8 mouse cellular contexts compared by ENCODE assay signal in genomic region chr6:99522359-99523108, GRCm38 (mm10). TPM values are rescaled to one million over a fixed set of nuclear protein-coding genes. Genes with fewer than 3 reads are reported as not detected.
DNase-seq lines count a peak whose midpoint lies in the region; ATAC-seq and TF ChIP-seq lines count a peak whose summit lies in the region.

TSS of gene Foxp1 (minus strand) at chr6:99522721.

- H3K27ac ChIP-seq in cerebellum, adult 2 months (ENCODE audit: insufficient read depth, low read length): peak within 1 kb of the TSS; percentile 92
- peak within 1 kb of the TSS; percentile 100 for H3K27ac ChIP-seq in lung, embryonic 15.5 days
- H3K27ac ChIP-seq in olfactory bulb, adult 2 months (ENCODE audit: insufficient read depth, low read depth, low read length): peak within 1 kb of the TSS; percentile 78

- DNase-seq in G1E (ENCODE audit: low spot score): peak; percentile 62
- DNase-seq in cerebellum, adult 2 months: peak; percentile 85 to 90
- peak; percentile 62 to 82 for DNase-seq in layer of hippocampus, adult 8-10 months (ENCODE audit: low spot score in 2 of 2)
- peak; percentile 49 to 65 for DNase-seq in thymus, adult 18-20 months

- peak within 1 kb of the TSS; percentile 89 for H3K4me3 ChIP-seq in G1E (ENCODE audit: low read depth, low read length)
- H3K4me3 ChIP-seq in cerebellum, adult 2 months (replicated peaks; ENCODE audit: insufficient read depth, low read depth, low read length): peak within 1 kb of the TSS; percentile 98
- H3K4me3 ChIP-seq in lung, embryonic 15.5 days: peak within 1 kb of the TSS; percentile 80
- H3K4me3 ChIP-seq in olfactory bulb, adult 2 months (ENCODE audit: insufficient read depth, low read depth, low read length): peak within 1 kb of the TSS; percentile 65

- no peak for TF ChIP-seq POLR2A in cerebellum, adult 2 months (IDR thresholded peaks at IDR 0.05; ENCODE audit: borderline replicate concordance, insufficient read depth, low read length)
- no peak for TF ChIP-seq POLR2A in olfactory bulb, adult 2 months (IDR thresholded peaks at IDR 0.05; ENCODE audit: insufficient read depth, low read depth, low read length)

- H3K4me1 ChIP-seq in G1E (ENCODE audit: insufficient read depth, low read depth, low read length): peaks cover 22% of the 10 kb centered on the region
- no peaks in the 10 kb centered on the region for H3K4me1 ChIP-seq in cerebellum, adult 2 months (ENCODE audit: control insufficient read depth, insufficient read depth, low read length)
- peaks cover 15% of the 10 kb centered on the region for H3K4me1 ChIP-seq in lung, embryonic 15.5 days
- no peaks in the 10 kb centered on the region; the same call in 1 of the 2 replicates for H3K4me1 ChIP-seq in olfactory bulb, adult 2 months (ENCODE audit: control insufficient read depth, insufficient read depth, low read length)

- H3K27me3 ChIP-seq in G1E (ENCODE audit: insufficient read depth, low read length): no peaks in the 10 kb centered on the region
- no peaks in the 10 kb centered on the region for H3K27me3 ChIP-seq in cerebellum, adult 2 months (ENCODE audit: control insufficient read depth, insufficient read depth, low read length)
- H3K27me3 ChIP-seq in lung, embryonic 15.5 days: no peaks in the 10 kb centered on the region

- peak within 1 kb of the TSS; percentile 84 for H3K9ac ChIP-seq in lung, embryonic 15.5 days

- peaks cover 6% of the 10 kb centered on the region for H3K9me3 ChIP-seq in G1E (replicated peaks)
- H3K9me3 ChIP-seq in lung, embryonic 15.5 days: 0 out of 2 replicates have a peak, but pooled peaks cover 3% of the 10 kb centered on the region

- peak within 1 kb of the TSS; percentile 84 for H3K4me2 ChIP-seq in lung, embryonic 15.5 days

- peaks cover 8% of the 10 kb centered on the region for H3K36me3 ChIP-seq in G1E (replicated peaks)
- 0 out of 2 replicates have a peak, but pooled peaks cover 3% of the 10 kb centered on the region for H3K36me3 ChIP-seq in lung, embryonic 15.5 days

- under 1% methylated on average over 72 of the region's 72 CpGs for WGBS in cerebellum, adult 2 months
- 2% methylated on average over 70 of the region's 72 CpGs for WGBS in lung, embryonic 15.5 days
- WGBS in olfactory bulb, adult 2 months: under 1% methylated on average over 70 of the region's 72 CpGs

- no peak for TF ChIP-seq CTCF in G1E (IDR thresholded peaks at IDR 0.05; ENCODE audit: low read depth, low read length)
- TF ChIP-seq CTCF in cerebellum, adult 2 months (IDR thresholded peaks at IDR 0.05; ENCODE audit: borderline replicate concordance, insufficient read depth, low read depth, low read length): no peak
- TF ChIP-seq CTCF in olfactory bulb, adult 2 months (IDR thresholded peaks at IDR 0.05; ENCODE audit: insufficient read depth, low read depth, low read length): no peak

- peak; percentile 36; the same call in 1 of the 2 replicates for ATAC-seq in G1E (ENCODE audit: extremely low read depth, insufficient number of reproducible peaks, low FRiP score, poor library complexity, severe bottlenecking)
- 0 out of 2 replicates have a peak, but pooled peaks have one; percentile 6 for ATAC-seq in frontal cortex, adult (ENCODE audit: low TSS enrichment)
- ATAC-seq in hematopoietic stem cell, adult 5-6 weeks (replicated peaks in 1 of 2; ENCODE audit: insufficient read depth in 1 of 2, low FRiP score in 2 of 2, low TSS enrichment in 1 of 2, low read depth in 1 of 2, poor library complexity in 2 of 2, severe bottlenecking in 2 of 2): peak in 1 of 2 experiments; percentile 37; a peak in 1 of 4 replicates
- peak; percentile 13; the same call in 1 of the 2 replicates for ATAC-seq in lung, embryonic 15.5 days (ENCODE audit: borderline replicate concordance, extremely low read depth, low FRiP score, low TSS enrichment)

RNA-seq across cellular contexts. Expression of gene Foxp1, which starts in this region (rescaled TPM):
- 79.8 and 86.0 TPM in 2 replicates for total RNA-seq in G1E (2014; fragmentation: Nextera tagmentation)
- total RNA-seq in G1E (2017): 51.9 and 57.4 TPM in 2 replicates
- polyA plus RNA-seq in G1E (2012): 87.5 and 88.1 TPM in 2 replicates
- polyA plus RNA-seq in cerebellum, adult 2 months (2012; rRNA removed): 21.0 and 22.0 TPM in 2 replicates
- total RNA-seq in hematopoietic stem cell, adult 5-6 weeks (2017): 84.9 and 110 TPM in 2 replicates
- total RNA-seq in layer of hippocampus, adult 8-10 months (2022): 100 to 1,000 TPM in 1 of 4 experiments, 10 to 100 TPM in 3; 90.9 to 101 (median 95.2) TPM
- 95.4 and 109 TPM in 2 replicates for polyA plus RNA-seq in lung, embryonic 15.5 days (2015; fragmentation: Nextera tagmentation; extraction: Ambion mirVana)
- polyA plus RNA-seq in olfactory bulb, adult 2 months (2012; ENCODE audit: insufficient read depth, insufficient read length, low replicate concordance, missing spikeins): not detected in 2 replicates
